Comparison of ENCODE assay signal across 32 mouse cellular contexts in genomic region chr8:98756596-98756995, GRCm38 (mm10).
"Had no signal": no experiment of that assay in that cellular context is flagged by ENCODE, and none has a peak within 500 bp of the region (broad histone marks: within the 10 kb centered on the region; RNA-seq: fewer than 3 reads in every experiment).

No protein-coding gene starts in this region.

- H3K27ac ChIP-seq: limb, embryonic 10.5 days; limb, embryonic 12.5 days; limb, embryonic 13.5 days; limb, embryonic 15.5 days; liver, embryonic 12.5 days; liver, embryonic 13.5 days; liver, embryonic 14.5 days; liver, embryonic 15.5 days; lung, embryonic 15.5 days; macrophage; midbrain, embryonic 10.5 days; midbrain, embryonic 12.5 days; midbrain, embryonic 13.5 days; midbrain, embryonic 15.5 days; neural tube, embryonic 12.5 days had no signal

- H3K4me2 ChIP-seq: limb, embryonic 12.5 days; limb, embryonic 13.5 days; limb, embryonic 15.5 days; liver, embryonic 11.5 days; liver, embryonic 12.5 days; liver, embryonic 13.5 days; liver, embryonic 15.5 days; lung, embryonic 14.5 days; lung, embryonic 15.5 days; midbrain, embryonic 11.5 days; midbrain, embryonic 12.5 days; midbrain, embryonic 13.5 days; midbrain, embryonic 15.5 days; neural tube, embryonic 12.5 days had no signal

- DNase-seq: left cerebral cortex, postnatal 4 days; liver; liver, embryonic 13.5 days; liver, postnatal 0 days; lung, adult 18-20 months; lung, adult 2 months; lung, embryonic 14.5 days; lung, postnatal 10 days; lung, postnatal 14 days; lung, postnatal 36 days; lung, postnatal 4 days; midbrain, embryonic 14.5 days had no signal

- H3K36me3 ChIP-seq: limb, embryonic 10.5 days; limb, embryonic 12.5 days; limb, embryonic 13.5 days; limb, embryonic 15.5 days; liver, embryonic 12.5 days; liver, embryonic 13.5 days; liver, embryonic 15.5 days; lung, embryonic 15.5 days; midbrain, embryonic 10.5 days; midbrain, embryonic 12.5 days; midbrain, embryonic 13.5 days; midbrain, embryonic 15.5 days; neural tube, embryonic 12.5 days had no signal

- H3K4me3 ChIP-seq: limb, embryonic 10.5 days; limb, embryonic 12.5 days; limb, embryonic 13.5 days; limb, embryonic 15.5 days; liver, embryonic 12.5 days; liver, embryonic 13.5 days; liver, embryonic 15.5 days; lung, embryonic 15.5 days; megakaryocyte, embryonic 14.5 days; midbrain, embryonic 10.5 days; midbrain, embryonic 12.5 days; midbrain, embryonic 13.5 days; midbrain, embryonic 15.5 days; myocyte; neural tube, embryonic 12.5 days had no signal

- H3K4me1 ChIP-seq: limb, embryonic 10.5 days; limb, embryonic 12.5 days; limb, embryonic 13.5 days; limb, embryonic 15.5 days; liver, embryonic 12.5 days; liver, embryonic 13.5 days; liver, embryonic 15.5 days; lung, embryonic 15.5 days; megakaryocyte, embryonic 14.5 days; neural tube, embryonic 12.5 days had no signal

- H3K9ac ChIP-seq: limb, embryonic 12.5 days; limb, embryonic 13.5 days; limb, embryonic 15.5 days; liver, embryonic 12.5 days; liver, embryonic 13.5 days; liver, embryonic 14.5 days; liver, embryonic 15.5 days; liver, postnatal 0 days; lung, embryonic 14.5 days; lung, embryonic 15.5 days; midbrain, embryonic 12.5 days; midbrain, embryonic 13.5 days; midbrain, embryonic 15.5 days; neural tube, embryonic 12.5 days had no signal

- H3K9me3 ChIP-seq: limb, embryonic 10.5 days; limb, embryonic 12.5 days; limb, embryonic 13.5 days; limb, embryonic 15.5 days; liver, embryonic 12.5 days; liver, embryonic 13.5 days; liver, embryonic 15.5 days; lung, embryonic 15.5 days; midbrain, embryonic 10.5 days; midbrain, embryonic 12.5 days; midbrain, embryonic 13.5 days; midbrain, embryonic 15.5 days; neural tube, embryonic 12.5 days had no signal

- H3K27me3 ChIP-seq: limb, embryonic 12.5 days; limb, embryonic 13.5 days; limb, embryonic 15.5 days; liver, embryonic 12.5 days; liver, embryonic 13.5 days; liver, embryonic 15.5 days; lung, embryonic 15.5 days; megakaryocyte, embryonic 14.5 days; midbrain, embryonic 12.5 days; midbrain, embryonic 13.5 days; midbrain, embryonic 15.5 days; neural tube, embryonic 12.5 days had no signal

- ATAC-seq: liver, embryonic 12.5 days; liver, postnatal 0 days; lung, postnatal 0 days; midbrain, embryonic 13.5 days; midbrain, embryonic 15.5 days; midbrain, embryonic 16.5 days had no signal
